Mouse (Mus musculus) limb, embryonic 12.5 days (tissue): ENCODE results near the gene Bend4. TPM values are rescaled to one million over a fixed set of nuclear protein-coding genes. Genes with fewer than 3 reads are reported as not detected.

Source experiments
- ATAC-seq: fragments of 200-750 bp; cut with Nextera tagmentation; 2 replicates; pipeline ENCODE4 v1.8.0; 2017; ENCODE audit warnings: low read depth, moderate TSS enrichment; ENCODE audit not compliant: insufficient number of reproducible peaks, insufficient read depth, low FRiP score, low TSS enrichment
- H3K27ac ChIP-seq: fragments of 300-500 bp; sonication (generic); 2 replicates; pipeline ENCODE4 v1.5.1; 2016; ENCODE audit warnings: mild to moderate bottlenecking, moderate library complexity
- H3K27me3 ChIP-seq: fragments of 300-500 bp; sonication (generic); 2 replicates; pipeline ENCODE4 v1.6.1; 2016; ENCODE audit warnings: mild to moderate bottlenecking, moderate library complexity
- H3K36me3 ChIP-seq: fragments of 300-500 bp; sonication (generic); 2 replicates; pipeline ENCODE4 v1.6.1; 2016; ENCODE audit warnings: mild to moderate bottlenecking, moderate library complexity
- H3K4me1 ChIP-seq: fragments of 300-500 bp; sonication (generic); replicated peaks from 2 replicates; pipeline ENCODE4 v1.6.1; 2016
- H3K4me2 ChIP-seq: fragments of 300-500 bp; sonication (generic); 2 replicates; pipeline ENCODE4 v1.6.1; 2016; ENCODE audit warnings: mild to moderate bottlenecking, moderate library complexity
- H3K4me3 ChIP-seq: fragments of 300-500 bp; sonication (generic); replicated peaks from 2 replicates; pipeline ENCODE4 v1.5.1; 2016; ENCODE audit warnings: mild to moderate bottlenecking
- H3K9ac ChIP-seq: fragments of 300-500 bp; sonication (generic); replicated peaks from 2 replicates; pipeline ENCODE4 v1.6.1; 2016; ENCODE audit warnings: mild to moderate bottlenecking, moderate library complexity
- H3K9me3 ChIP-seq: fragments of 300-500 bp; sonication (generic); 2 replicates; pipeline ENCODE4 v1.6.1; 2016; ENCODE audit warnings: mild to moderate bottlenecking, moderate library complexity
- WGBS: fragments of 180-500 bp; shearing (Covaris S2); methylation state at CpG from one replicate; pipeline ENCODE4 v1.1.7; 2016; 5-methylcytosine and 5-hydroxymethylcytosine counted together
- polyA plus RNA-seq: library from polyadenylated mRNA; unstranded; fragments of >200 nt; fragmentation: Nextera tagmentation; extraction: Ambion mirVana; gene quantifications from 2 replicates; pipeline ENCODE4 v1.2.1, GENCODE M21; 2016

The Bend4 gene
- polyA plus RNA-seq, 1 experiment from 2014 or later: 8.3 TPM

DNA sequence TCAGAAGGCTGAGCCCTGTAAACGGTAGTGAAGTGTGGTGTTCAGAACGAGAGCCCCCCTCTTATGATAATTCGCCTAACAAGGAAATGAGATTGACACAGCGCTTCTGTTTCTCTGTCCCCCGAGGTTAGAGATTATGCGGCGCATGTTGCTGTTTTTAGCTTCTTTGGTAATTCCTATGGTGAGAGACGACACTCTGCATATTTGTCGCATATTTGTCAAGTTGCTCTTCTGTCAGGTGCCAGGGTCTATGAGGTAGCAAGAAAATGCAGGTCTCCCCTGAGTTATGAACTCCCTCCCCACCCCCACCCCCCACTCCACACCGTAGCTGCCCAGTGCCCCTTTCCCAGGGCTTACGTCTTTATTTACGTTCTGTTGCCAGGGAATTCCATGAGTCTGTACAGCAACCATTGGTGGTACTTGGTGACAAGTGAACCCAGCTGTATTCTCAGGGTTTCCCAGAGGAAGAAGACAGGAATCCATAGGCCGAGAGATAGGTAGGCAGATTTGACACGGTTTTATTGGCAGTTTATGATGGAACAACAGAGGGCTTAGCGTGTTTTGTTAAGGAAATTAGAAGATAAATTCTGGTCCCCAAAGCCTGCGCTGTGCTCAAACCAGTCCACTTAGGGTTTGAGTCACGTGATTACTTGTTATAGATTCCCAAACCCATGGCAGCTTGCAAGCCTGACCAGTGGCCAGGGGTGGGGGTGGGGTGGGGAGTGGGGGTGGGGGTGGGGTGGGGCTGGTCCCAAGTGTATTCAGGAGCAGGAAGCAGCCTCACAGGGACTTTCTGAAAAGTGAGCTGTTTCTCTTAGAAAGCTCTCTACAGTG, 16.3 kb upstream of the Bend4 start:
- Histone ChIP-seq H3K4me1 (peaks cover 13% of the 10 kb centered on the region), H3K4me3 (no peak overlapping the region), H3K27ac (no peak overlapping the region), H3K27me3 (no peaks in the 10 kb centered on the region), H3K9me3 (no peaks in the 10 kb centered on the region), H3K9ac (no peak overlapping the region), H3K4me2 (peak overlapping the region; percentile 10; the same call in 1 of the 2 replicates), H3K36me3 (no peaks in the 10 kb centered on the region)
- 31% methylated on average over 17 of the region's 17 CpGs for WGBS
- 0 out of 2 replicates have a peak, but pooled peaks have one; percentile 46 for ATAC-seq

DNA sequence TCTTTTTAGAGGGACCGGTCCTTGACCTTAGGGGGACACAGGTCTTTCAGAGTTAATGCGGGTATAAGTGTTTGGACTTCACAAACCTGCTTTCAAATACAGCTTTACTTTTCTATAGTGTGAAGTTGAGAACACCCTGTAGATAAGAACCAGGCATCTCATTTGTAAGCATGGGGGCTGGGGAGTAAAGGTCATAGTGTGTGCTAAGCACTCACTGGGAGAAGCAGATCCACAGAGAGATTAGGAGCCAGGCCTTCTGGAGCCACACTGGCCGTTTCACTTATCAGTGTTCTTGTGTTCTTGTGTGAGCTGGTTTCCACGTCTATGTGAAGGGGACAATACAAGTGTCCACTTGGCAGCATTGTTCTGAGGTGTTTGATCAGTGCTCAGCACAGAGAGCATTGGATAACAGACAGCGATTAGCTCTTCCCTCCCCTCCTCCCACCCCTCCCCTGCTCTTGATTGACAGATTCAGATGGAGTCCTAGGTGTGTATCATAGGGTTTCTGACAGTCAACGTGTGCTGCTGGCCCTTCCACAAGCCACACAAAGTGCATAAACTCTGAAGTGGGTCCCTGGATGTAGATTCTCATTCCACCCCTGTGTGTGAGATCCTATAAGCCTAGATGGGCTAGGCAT, 14.8 kb upstream of the Bend4 start:
- H3K9me3 ChIP-seq: no peaks in the 10 kb centered on the region
- ATAC-seq: 0 out of 2 replicates have a peak, but pooled peaks have one; percentile 31
- no peaks in the 10 kb centered on the region for H3K36me3 ChIP-seq
- H3K27ac ChIP-seq: no peak overlapping the region
- peaks cover 13% of the 10 kb centered on the region for H3K4me1 ChIP-seq
- WGBS: 53% methylated on average over 6 of the region's 6 CpGs
- no peak overlapping the region for H3K4me2 ChIP-seq
- H3K4me3 ChIP-seq: no peak overlapping the region
- H3K9ac ChIP-seq: no peak overlapping the region
- no peaks in the 10 kb centered on the region for H3K27me3 ChIP-seq

DNA sequence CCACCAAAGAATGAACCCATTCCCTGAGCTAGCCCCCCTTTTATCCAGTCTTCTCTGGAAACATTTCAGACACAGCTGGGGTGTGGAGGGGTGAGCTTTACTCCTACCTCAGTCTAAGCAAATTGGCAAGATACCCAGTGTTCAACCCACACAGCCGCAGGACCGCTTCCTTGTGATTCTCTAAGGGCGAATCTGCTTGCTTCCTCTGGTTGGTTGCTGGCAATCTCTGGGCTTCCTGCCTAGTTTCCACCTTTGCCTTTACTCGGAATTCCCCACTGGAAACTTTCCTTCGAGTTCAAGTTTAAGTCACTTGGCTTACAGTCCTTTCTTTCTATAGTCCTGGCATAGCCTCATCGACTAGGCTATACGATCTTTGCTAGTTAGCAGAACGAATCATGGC, 12.5 kb upstream of the Bend4 start:
- Histone ChIP-seq H3K4me3 (no peak overlapping the region), H3K36me3 (no peaks in the 10 kb centered on the region), H3K27ac (no peak overlapping the region), H3K4me2 (no peak overlapping the region), H3K9me3 (no peaks in the 10 kb centered on the region), H3K27me3 (no peaks in the 10 kb centered on the region), H3K9ac (no peak overlapping the region), H3K4me1 (peaks cover 9% of the 10 kb centered on the region)
- WGBS: 89% methylated on average over 8 of the region's 8 CpGs
- ATAC-seq: no peak

- Histone ChIP-seq H3K4me3 (no peak overlapping the region), H3K4me2 (no peak overlapping the region), H3K9me3 (no peaks in the 10 kb centered on the region), H3K4me1 (no peaks in the 10 kb centered on the region), H3K36me3 (no peaks in the 10 kb centered on the region), H3K27me3 (no peaks in the 10 kb centered on the region), H3K9ac (no peak overlapping the region), H3K27ac (no peak overlapping the region)
- 36% methylated on average over 2 of the region's 2 CpGs for WGBS
- no peak for ATAC-seq
These were observed 9.3 kb upstream of the Bend4 start for GRCm38 (mm10) chr5:67437403-67437802.

DNA sequence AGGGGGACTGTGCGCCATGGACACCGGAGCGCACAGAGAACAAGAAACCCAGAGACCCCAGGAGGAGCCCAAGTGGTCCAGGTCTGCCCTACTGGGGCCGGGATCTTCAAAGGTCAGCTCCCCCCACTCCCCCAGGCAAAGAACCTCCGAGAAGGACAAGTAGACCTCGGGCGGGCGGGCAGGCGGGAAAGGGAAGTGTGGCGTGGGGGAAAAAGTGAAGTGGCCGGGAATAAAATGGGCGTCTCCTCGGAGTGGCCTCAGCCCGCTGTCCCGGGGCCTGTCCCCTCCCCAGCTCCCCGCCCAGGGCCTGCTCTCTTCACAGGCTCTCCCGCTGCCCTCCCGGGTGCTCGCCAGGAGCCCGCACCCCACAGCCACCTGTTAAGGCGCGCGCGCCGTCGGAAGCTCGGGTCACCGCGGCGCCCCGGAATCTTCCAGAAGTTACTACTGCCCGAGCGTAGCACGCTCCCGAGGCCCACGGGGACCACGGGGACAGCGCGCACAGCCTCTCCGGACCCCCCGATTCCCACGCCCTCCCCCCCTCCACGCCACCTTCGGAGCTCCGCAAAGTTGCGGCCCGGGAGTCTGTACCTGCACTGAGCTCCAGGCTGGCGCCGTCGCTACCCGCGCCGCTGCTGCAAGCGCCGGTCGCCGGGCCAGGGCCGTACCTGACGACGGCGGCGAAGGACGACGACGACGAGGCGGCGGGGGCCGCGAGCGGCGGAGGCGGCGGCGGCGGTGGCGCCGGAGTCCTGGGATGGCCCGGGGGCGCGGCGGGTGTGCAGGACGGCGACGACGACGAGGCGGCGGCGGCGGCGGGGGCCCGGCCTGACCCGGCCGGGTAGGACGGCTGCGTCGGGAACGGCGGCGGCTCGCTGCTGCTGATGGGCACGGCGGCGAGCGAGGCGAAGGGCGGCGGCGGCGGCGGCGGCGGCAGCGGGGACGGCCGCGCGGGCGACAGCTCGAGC, 1.4 kb downstream of the Bend4 start:
- peaks cover 19% of the 10 kb centered on the region for H3K4me1 ChIP-seq
- no peaks in the 10 kb centered on the region for H3K36me3 ChIP-seq
- peak overlapping the region; percentile 82 for H3K4me2 ChIP-seq
- no peaks in the 10 kb centered on the region for H3K9me3 ChIP-seq
- H3K9ac ChIP-seq: peak overlapping the region; percentile 79
- under 1% methylated on average over 112 of the region's 121 CpGs for WGBS
- peak overlapping the region; percentile 77 for H3K4me3 ChIP-seq
- H3K27ac ChIP-seq: peak overlapping the region; percentile 59; the same call in 1 of the 2 replicates
- peaks cover 25% of the 10 kb centered on the region for H3K27me3 ChIP-seq
- peak; percentile 33; the same call in 1 of the 2 replicates for ATAC-seq

- H3K36me3 ChIP-seq: no peaks in the 10 kb centered on the region
- H3K4me1 ChIP-seq: peaks cover 24% of the 10 kb centered on the region
- H3K27me3 ChIP-seq: peaks cover 25% of the 10 kb centered on the region
- peak overlapping the region; percentile 82 for H3K4me2 ChIP-seq
- no peak overlapping the region for H3K27ac ChIP-seq
- H3K9ac ChIP-seq: peak overlapping the region; percentile 79; the same call in 1 of the 2 replicates
- WGBS: 14% methylated on average over 5 of the region's 5 CpGs
- ATAC-seq: no peak
- H3K4me3 ChIP-seq: peak overlapping the region; percentile 77
- no peaks in the 10 kb centered on the region for H3K9me3 ChIP-seq
These were observed 2.1 kb downstream of the Bend4 start for GRCm38 (mm10) chr5:67426011-67426410.

DNA sequence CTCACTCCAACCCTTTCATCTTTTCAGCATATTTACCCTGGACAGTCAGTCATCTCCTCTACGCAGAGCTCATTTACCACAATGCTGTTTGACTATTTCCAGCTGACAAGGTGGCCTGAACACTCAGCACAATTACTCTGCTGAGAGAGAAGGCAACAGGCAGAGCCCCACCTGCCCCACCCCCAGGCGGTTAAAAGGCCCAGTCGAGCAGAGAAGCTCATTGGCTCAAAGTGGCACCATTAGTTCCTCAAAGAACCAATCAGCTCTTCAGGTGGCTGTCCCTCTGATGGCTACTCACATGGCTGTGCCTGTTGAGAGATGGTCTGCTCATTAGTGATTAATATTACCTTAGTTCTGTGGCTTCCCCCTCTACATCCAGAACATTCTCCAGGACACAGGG, 3.5 kb downstream of the Bend4 start:
- 25% methylated on average over 3 of the region's 3 CpGs for WGBS
- H3K4me3 ChIP-seq: no peak overlapping the region
- H3K4me1 ChIP-seq: peaks cover 25% of the 10 kb centered on the region
- no peak overlapping the region for H3K9ac ChIP-seq
- no peak for ATAC-seq
- no peaks in the 10 kb centered on the region for H3K9me3 ChIP-seq
- H3K27me3 ChIP-seq: peaks cover 25% of the 10 kb centered on the region
- no peaks in the 10 kb centered on the region for H3K36me3 ChIP-seq
- no peak overlapping the region for H3K27ac ChIP-seq
- H3K4me2 ChIP-seq: no peak overlapping the region

- no peak overlapping the region for H3K27ac ChIP-seq
- H3K27me3 ChIP-seq: peaks cover 25% of the 10 kb centered on the region
- no peak overlapping the region for H3K4me3 ChIP-seq
- 91% methylated on average over 2 of the region's 2 CpGs for WGBS
- no peaks in the 10 kb centered on the region for H3K36me3 ChIP-seq
- peaks cover 25% of the 10 kb centered on the region for H3K4me1 ChIP-seq
- H3K4me2 ChIP-seq: no peak overlapping the region
- no peaks in the 10 kb centered on the region for H3K9me3 ChIP-seq
- H3K9ac ChIP-seq: no peak overlapping the region
- no peak for ATAC-seq
These were observed 4.1 kb downstream of the Bend4 start for GRCm38 (mm10) chr5:67423963-67424362.

DNA sequence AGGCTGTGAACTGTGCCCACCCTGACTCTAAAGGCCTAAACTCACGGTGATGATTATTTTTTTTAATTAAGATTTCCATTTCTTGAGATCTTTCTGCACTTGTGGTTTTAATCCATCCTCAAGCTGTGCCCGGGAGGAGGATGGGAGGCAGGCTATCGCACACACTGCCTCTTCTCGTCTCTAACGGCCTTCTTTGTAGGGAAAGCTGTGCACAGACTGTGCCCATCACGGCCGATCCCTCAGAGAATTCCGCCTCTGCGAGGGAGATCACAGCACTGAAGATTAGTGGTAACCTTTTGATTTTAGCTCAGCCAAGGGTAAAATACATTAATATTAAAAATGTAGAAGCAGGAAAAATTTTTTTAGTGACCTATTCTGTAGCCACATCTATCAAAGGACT, 4.8 kb downstream of the Bend4 start:
- Histone ChIP-seq H3K27ac (no peak overlapping the region), H3K4me3 (no peak overlapping the region), H3K4me1 (peaks cover 25% of the 10 kb centered on the region), H3K9me3 (no peaks in the 10 kb centered on the region), H3K4me2 (no peak overlapping the region), H3K27me3 (peaks cover 20% of the 10 kb centered on the region), H3K36me3 (no peaks in the 10 kb centered on the region), H3K9ac (no peak overlapping the region)
- no peak for ATAC-seq
- WGBS: 77% methylated on average over 9 of the region's 9 CpGs

GRCm38 (mm10) chr5:67419407-67419806, 8.7 kb downstream of the Bend4 start:
- Histone ChIP-seq H3K9ac (no peak overlapping the region), H3K4me1 (peaks cover 10% of the 10 kb centered on the region), H3K27me3 (no peaks in the 10 kb centered on the region), H3K27ac (no peak overlapping the region), H3K36me3 (peaks cover 25% of the 10 kb centered on the region; the same call in 1 of the 2 replicates), H3K4me3 (no peak overlapping the region), H3K9me3 (no peaks in the 10 kb centered on the region), H3K4me2 (no peak overlapping the region)
- WGBS: 78% methylated on average over 4 of the region's 4 CpGs
- ATAC-seq: no peak
